Mouse (Mus musculus) MEL (cell line): ENCODE results near the gene Mrpl3. TPM values are rescaled to one million over a fixed set of nuclear protein-coding genes. Genes with fewer than 3 reads are reported as not detected.

Experiments
- DNase-seq: peaks from one replicate; pipeline ENCODE4 v3.0.0; 2011; ENCODE audit warnings: low read depth, low spot score
- H3K27ac ChIP-seq: 2 replicates; pipeline ENCODE4 v1.5.1; 2012; ENCODE audit warnings: low read depth, mild to moderate bottlenecking, control low read depth, low read length, moderate library complexity; ENCODE audit not compliant: control insufficient read depth
- H3K27me3 ChIP-seq, 2 experiments: fragments of 150-350 bp in 1 of 2; sonication (generic) in 1 of 2; 2 replicates each; pipeline ENCODE4 v1.6.1; 2012; ENCODE audit warnings: low read length in 2 of 2, mild to moderate bottlenecking in 2 of 2, improper control_type of control experiment in 1 of 2, moderate library complexity in 1 of 2; ENCODE audit not compliant: insufficient read depth in 2 of 2, control insufficient read depth in 1 of 2
- H3K36me3 ChIP-seq, 2 experiments: 2 replicates each; pipeline ENCODE4 v1.6.1; 2012 to 2014; ENCODE audit warnings: low read length in 2 of 2, improper control_type of control experiment in 1 of 2, inconsistent platforms in 1 of 2, mild to moderate bottlenecking in 1 of 2; ENCODE audit not compliant: insufficient read depth in 2 of 2, control insufficient read depth in 1 of 2
- H3K4me1 ChIP-seq, 2 experiments: fragments of 150-350 bp in 1 of 2; sonication (generic) in 1 of 2; 2 replicates each; pipeline ENCODE4 v1.6.1; 2012; ENCODE audit warnings: low read length in 2 of 2, improper control_type of control experiment in 1 of 2, mild to moderate bottlenecking in 1 of 2; ENCODE audit not compliant: insufficient read depth in 2 of 2, control insufficient read depth in 1 of 2
- H3K4me3 ChIP-seq, 2 experiments: fragments of 150-350 bp in 1 of 2; sonication (generic) in 1 of 2; 2 replicates each; pipeline ENCODE4 v1.5.1; 2012; ENCODE audit warnings: low read depth in 2 of 2, low read length in 2 of 2, mild to moderate bottlenecking in 2 of 2, moderate library complexity in 2 of 2, control low read depth in 1 of 2, improper control_type of control experiment in 1 of 2; ENCODE audit not compliant: control insufficient read depth in 1 of 2, insufficient read depth in 1 of 2
- H3K79me2 ChIP-seq: 2 replicates; pipeline ENCODE4 v1.6.1; 2012; ENCODE audit warnings: mild to moderate bottlenecking, low read length, moderate library complexity; ENCODE audit not compliant: control insufficient read depth, poor library complexity, insufficient read depth
- H3K9ac ChIP-seq: 2 replicates; pipeline ENCODE4 v1.6.1; 2012; ENCODE audit warnings: low read depth, mild to moderate bottlenecking, control low read depth, low read length, moderate library complexity; ENCODE audit not compliant: control insufficient read depth, poor library complexity, severe bottlenecking
- H3K9me3 ChIP-seq: fragments of 150-350 bp; sonication (generic); replicated peaks from 2 replicates; pipeline ENCODE4 v1.6.1; 2012; ENCODE audit warnings: mild to moderate bottlenecking, low read length, improper control_type of control experiment, moderate library complexity; ENCODE audit not compliant: insufficient read depth
- CHD1 ChIP-seq: IDR thresholded peaks from 2 replicates; pipeline ENCODE4 v1.6.1; 2012; ENCODE audit warnings: low read depth, mild to moderate bottlenecking, inconsistent platforms, low read length, improper control_type of control experiment
- ELF1 ChIP-seq: IDR thresholded peaks from 2 replicates; pipeline ENCODE4 v1.6.1; 2014; ENCODE audit warnings: low read depth, mild to moderate bottlenecking, inconsistent platforms, low read length, improper control_type of control experiment, moderate library complexity
- EP300 ChIP-seq, 2 experiments: IDR thresholded peaks; 2 replicates each; pipeline ENCODE4 v1.6.1; 2011; ENCODE audit warnings: improper control_type of control experiment in 2 of 2, low read length in 2 of 2, low read depth in 1 of 2, mild to moderate bottlenecking in 1 of 2
- ETS1 ChIP-seq: IDR thresholded peaks from 2 replicates; pipeline ENCODE4 v1.6.1; 2012; ENCODE audit warnings: low read depth, mild to moderate bottlenecking, inconsistent platforms, low read length, improper control_type of control experiment, moderate library complexity
- GATA1 ChIP-seq: IDR thresholded peaks from 2 replicates; pipeline ENCODE4 v1.6.1; 2011; ENCODE audit warnings: low read depth, low read length, improper control_type of control experiment
- JUND ChIP-seq: IDR thresholded peaks from 2 replicates; pipeline ENCODE4 v1.6.1; 2011; ENCODE audit warnings: low read depth, mild to moderate bottlenecking, improper control_type of control experiment, low read length
- KAT2A ChIP-seq: conservative IDR thresholded peaks from 2 replicates; pipeline ENCODE4 v1.6.1; 2012; ENCODE audit warnings: low read depth, low read length, improper control_type of control experiment, inconsistent platforms
- MAFK ChIP-seq: IDR thresholded peaks from 2 replicates; pipeline ENCODE4 v1.6.1; 2011; ENCODE audit warnings: low read depth, mild to moderate bottlenecking, low read length, improper control_type of control experiment, borderline replicate concordance
- MAZ ChIP-seq: IDR thresholded peaks from 2 replicates; pipeline ENCODE4 v1.6.1; 2012; ENCODE audit warnings: low read depth, mild to moderate bottlenecking, inconsistent platforms, low read length, improper control_type of control experiment
- MEF2A ChIP-seq: IDR thresholded peaks from 2 replicates; pipeline ENCODE4 v1.6.1; 2014; ENCODE audit warnings: low read depth, mild to moderate bottlenecking, inconsistent platforms, low read length, improper control_type of control experiment; ENCODE audit not compliant: poor library complexity, insufficient replicate concordance, severe bottlenecking; ENCODE audit errors: extremely low read depth
- MXI1 ChIP-seq: IDR thresholded peaks from 2 replicates; pipeline ENCODE4 v1.6.1; 2011; ENCODE audit warnings: mild to moderate bottlenecking, low read depth, low read length, improper control_type of control experiment
- MYC ChIP-seq: IDR thresholded peaks from 2 replicates; pipeline ENCODE4 v1.6.1; 2011; ENCODE audit warnings: low read depth, mild to moderate bottlenecking, low read length, improper control_type of control experiment, moderate library complexity
- SIN3A ChIP-seq: IDR thresholded peaks from 2 replicates; pipeline ENCODE4 v1.6.1; 2012; ENCODE audit warnings: low read length, improper control_type of control experiment, inconsistent platforms
- SMC3 ChIP-seq: IDR thresholded peaks from 2 replicates; pipeline ENCODE4 v1.6.1; 2011; ENCODE audit warnings: low read depth, low read length, improper control_type of control experiment
- TAL1 ChIP-seq: IDR thresholded peaks from 2 replicates; pipeline ENCODE4 v1.6.1; 2012; ENCODE audit warnings: mild to moderate bottlenecking, inconsistent platforms, low read length, moderate library complexity, mixed read lengths
- USF1 ChIP-seq: IDR thresholded peaks from 2 replicates; pipeline ENCODE4 v1.6.1; 2014; ENCODE audit warnings: low read depth, mild to moderate bottlenecking, inconsistent platforms, low read length, improper control_type of control experiment, moderate library complexity
- USF2 ChIP-seq, 2 experiments: IDR thresholded peaks; 2 replicates each; pipeline ENCODE4 v1.6.1; 2011 to 2012; ENCODE audit warnings: improper control_type of control experiment in 2 of 2, low read length in 2 of 2, borderline replicate concordance in 1 of 2, inconsistent platforms in 1 of 2, low read depth in 1 of 2, mild to moderate bottlenecking in 1 of 2; ENCODE audit not compliant: insufficient read depth in 1 of 2
- ZMIZ1 ChIP-seq: IDR thresholded peaks from 2 replicates; pipeline ENCODE4 v1.6.1; 2012; ENCODE audit warnings: low read depth, mild to moderate bottlenecking, inconsistent platforms, low read length, improper control_type of control experiment, moderate library complexity
- ZNF384 ChIP-seq: IDR thresholded peaks from 2 replicates; pipeline ENCODE4 v1.6.1; 2012; ENCODE audit warnings: low read depth, mild to moderate bottlenecking, inconsistent platforms, low read length, improper control_type of control experiment
- polyA plus RNA-seq, 2 experiments: library from polyadenylated mRNA; stranded (reverse) in 1 of 2; unstranded in 1 of 2; fragments of >175 nt in 1 of 2; fragments of >200 nt in 1 of 2; gene quantifications; 2 replicates each; pipeline versions ENCODE4 v1.2.1 to v1.2.4; 2012; ENCODE audit warnings: low replicate concordance in 2 of 2, low read depth in 1 of 2; ENCODE audit not compliant: insufficient read length in 2 of 2, insufficient read depth in 1 of 2, missing spikeins in 1 of 2
- total RNA-seq: library from RNA; depleted of rRNA; stranded (reverse); fragments of 300-350 nt; gene quantifications from 2 replicates; pipeline ENCODE4 v1.2.3, GENCODE M21; 2012

Gene Mrpl3
- total and polyA plus RNA-seq, 3 experiments = 177 to 209 TPM; not detected in 1

DNA sequence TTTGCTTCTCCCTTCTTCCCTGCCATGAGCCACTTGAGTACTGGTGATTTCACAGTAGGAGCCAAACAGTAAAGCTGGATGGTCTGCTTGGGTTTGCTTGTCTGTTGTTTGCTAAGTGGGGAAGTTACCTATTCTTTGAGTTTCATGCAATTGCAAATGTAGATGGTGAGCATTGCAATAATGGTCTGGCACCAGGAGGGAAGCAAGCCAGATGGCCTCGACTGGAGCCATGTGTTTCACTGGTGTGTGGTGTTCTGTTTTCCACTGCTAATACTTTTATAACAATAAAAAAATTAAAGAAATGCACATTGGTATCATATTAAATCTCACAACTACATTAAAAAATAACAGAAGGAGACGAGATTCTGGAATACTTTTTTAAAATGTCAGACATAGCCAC is 3.4 kb upstream of the Mrpl3 start:
- Histone ChIP-seq H3K4me1 (no peaks in the 10 kb centered on the region), H3K27me3 (no peaks in the 10 kb centered on the region)
- TF ChIP-seq KAT2A = no peak
- TF ChIP-seq CHD1 = no peak

DNA sequence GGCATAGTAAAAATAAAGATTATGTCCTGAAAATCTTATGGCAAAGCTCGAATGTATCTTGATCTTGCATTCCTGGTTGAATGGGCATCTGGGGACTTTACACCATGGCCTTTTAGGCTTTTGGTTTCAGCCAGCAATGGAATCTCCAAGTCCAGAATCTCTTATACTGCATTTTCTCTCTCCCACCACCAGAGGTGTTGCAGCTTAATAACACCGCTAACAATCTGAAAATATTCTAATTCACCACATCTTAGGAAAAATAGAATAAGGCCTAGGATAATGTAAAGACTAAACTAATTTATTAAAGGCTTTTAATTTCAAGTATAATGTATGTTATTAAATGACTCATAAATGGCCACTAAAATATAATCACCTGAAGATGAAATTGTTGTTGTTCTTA is 2.8 kb upstream of the Mrpl3 start:
- no peaks in the 10 kb centered on the region for H3K9me3 ChIP-seq
- peaks cover 16% of the 10 kb centered on the region for H3K79me2 ChIP-seq
- no peaks in the 10 kb centered on the region for H3K27me3 ChIP-seq
- no peak overlapping the region for H3K4me3 ChIP-seq
- peaks cover 0 to 5% of the 10 kb centered on the region in 2 experiments; a peak in 2 of 4 replicates for H3K36me3 ChIP-seq
- no peaks in the 10 kb centered on the region for H3K4me1 ChIP-seq
- TF ChIP-seq SMC3 (0 out of 2 replicates have a peak, but pooled peaks have one; percentile 5), ZMIZ1 (no peak)
- TF ChIP-seq, all 39 proteins: peak for 1
- no peak overlapping the region for H3K27ac ChIP-seq
- no peak overlapping the region for H3K9ac ChIP-seq
- DNase-seq = no peak

More for the DNA sequence above, 3.4 kb upstream of the Mrpl3 start:
- Histone ChIP-seq H3K79me2 (peaks cover 12% of the 10 kb centered on the region), H3K9me3 (no peaks in the 10 kb centered on the region), H3K27ac (no peak overlapping the region), H3K4me3 (no peak overlapping the region), H3K36me3 (peaks cover 0 to 5% of the 10 kb centered on the region in 2 experiments; a peak in 2 of 4 replicates), H3K9ac (no peak overlapping the region)
- DNase-seq = no peak

DNA sequence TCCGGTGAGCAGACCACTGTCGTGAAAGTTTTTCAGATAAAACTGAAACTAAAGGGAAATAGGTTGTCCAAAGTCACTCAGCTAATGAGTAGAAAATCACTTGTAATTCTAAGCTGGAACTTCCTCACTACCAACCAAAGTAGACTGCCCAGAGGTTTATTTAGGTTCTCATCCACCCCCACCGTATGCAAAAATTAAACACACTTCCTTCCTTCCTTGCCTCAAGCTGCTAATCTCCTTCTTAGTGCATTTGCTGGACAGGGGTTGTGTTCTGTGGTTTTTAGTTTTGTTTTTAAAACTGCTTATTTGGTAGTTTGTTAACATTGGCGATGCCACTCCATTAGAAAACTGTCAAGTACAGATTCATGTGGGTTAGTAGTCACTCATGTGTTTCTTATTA is 773 bp downstream of the Mrpl3 start:
- H3K4me1 ChIP-seq = no peaks in the 10 kb centered on the region
- peak overlapping the region; percentile 100 for H3K9ac ChIP-seq
- H3K79me2 ChIP-seq = peaks cover 16% of the 10 kb centered on the region
- no peaks in the 10 kb centered on the region for H3K27me3 ChIP-seq
- no peak for DNase-seq
- TF ChIP-seq GATA1 = no peak
- no peak for TF ChIP-seq USF2 (IDR thresholded peaks at IDR 0.05; ENCODE audit: borderline replicate concordance in 1 of 2, insufficient read depth in 1 of 2, low read depth in 1 of 2, low read length in 2 of 2)
- no peak for TF ChIP-seq MAZ
- no peak for TF ChIP-seq MXI1
- no peak for TF ChIP-seq SIN3A
- TF ChIP-seq TAL1 = no peak
- no peak for TF ChIP-seq ELF1
- TF ChIP-seq MYC = no peak
- TF ChIP-seq EP300 (IDR thresholded peaks at IDR 0.05; ENCODE audit: low read depth in 1 of 2, low read length in 2 of 2) = no peak
- TF ChIP-seq JUND = no peak
- TF ChIP-seq ETS1 = no peak
- no peak for TF ChIP-seq MAFK
- TF ChIP-seq ZNF384 = no peak
- TF ChIP-seq USF1 = no peak
- TF ChIP-seq MEF2A = no peak
- peak overlapping the region; percentile 55 to 99 for H3K4me3 ChIP-seq
- H3K36me3 ChIP-seq = peaks cover 5 to 11% of the 10 kb centered on the region in 2 experiments
- no peaks in the 10 kb centered on the region for H3K9me3 ChIP-seq
- peak overlapping the region; percentile 72; the same call in 1 of the 2 replicates for H3K27ac ChIP-seq
